Mouse (Mus musculus): ENCODE measurements around the gene Kir3dl1.
A peak's percentile ranks its signal among the peaks of the same experiment; 100 is the strongest.
"Not testable (repeated sequence)": the region's sequence is repeated elsewhere in the genome, so short reads cannot be mapped to it uniquely, and the experiment has no call there.

Kir3dl1 gene

GRCm38 (mm10) chrX:136517699-136518098 lies at the start of gene Kir3dl1:
TSS of gene Kir3dl1 (plus strand) at chrX:136517999.
- DNase-seq (ENCODE audit: low spot score in 2 of 2): not testable (repeated sequence)

- peak in 1 of 2 experiments; percentile 17 for DNase-seq (ENCODE audit: low spot score in 2 of 2)
Observed at GRCm38 (mm10) chrX:136543956-136544355, 26.2 kb downstream of the Kir3dl1 start, which contains the start of gene Kir3dl2. TSS of gene Kir3dl2 (minus strand) at chrX:136544056.

GRCm38 (mm10) chrX:136569094-136569493 lies 51.3 kb downstream of the Kir3dl1 start:
- not testable (repeated sequence) for DNase-seq (ENCODE audit: low spot score in 2 of 2)

Data from right cerebral cortex, postnatal 10 days (tissue).